Mouse (Mus musculus): ENCODE measurements around the gene Atp6v0a4. TPM values are rescaled to one million over a fixed set of nuclear protein-coding genes. Genes with fewer than 3 reads are reported as not detected.

The Atp6v0a4 gene
- 0.16 TPM for polyA plus RNA-seq (2014; fragmentation: Illumina TruSeq; extraction: RNeasy Lipid Tissue Mini Kit (QIAGEN cat#74804); ENCODE audit: low read depth, low replicate concordance)

DNA sequence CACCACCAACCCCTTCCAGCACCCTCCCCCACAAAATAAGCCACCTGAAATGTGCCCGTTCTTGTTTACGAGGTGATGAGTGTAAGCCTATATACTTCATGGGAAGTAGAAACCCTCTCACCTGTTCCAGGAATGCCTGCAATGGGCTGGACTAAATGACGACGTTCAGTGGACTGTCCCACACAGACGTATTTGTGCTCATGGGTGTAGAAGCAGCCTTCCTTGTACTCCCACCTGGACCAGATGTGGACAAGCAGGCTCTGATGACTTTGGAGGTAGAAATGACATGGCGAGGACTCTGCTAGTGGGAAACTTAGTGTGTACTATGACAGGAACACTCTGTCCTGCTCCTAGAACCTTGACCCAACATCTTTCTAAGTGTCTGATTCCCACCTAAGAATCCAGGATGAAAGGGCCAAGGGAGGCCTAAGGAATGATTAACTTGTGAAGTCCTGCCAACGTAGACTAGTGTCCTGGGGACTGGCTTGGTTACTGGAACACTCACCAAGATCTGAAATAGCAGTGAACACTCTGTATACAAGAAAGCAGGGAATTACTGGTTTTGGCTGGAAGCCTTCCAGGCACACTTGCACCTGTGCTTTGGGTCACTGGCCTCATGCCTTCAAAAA, at the start of gene Atp6v0a4:
TSS of gene Atp6v0a4 (minus strand) at position 380 of the 629 bp plus-strand sequence.

DNA sequence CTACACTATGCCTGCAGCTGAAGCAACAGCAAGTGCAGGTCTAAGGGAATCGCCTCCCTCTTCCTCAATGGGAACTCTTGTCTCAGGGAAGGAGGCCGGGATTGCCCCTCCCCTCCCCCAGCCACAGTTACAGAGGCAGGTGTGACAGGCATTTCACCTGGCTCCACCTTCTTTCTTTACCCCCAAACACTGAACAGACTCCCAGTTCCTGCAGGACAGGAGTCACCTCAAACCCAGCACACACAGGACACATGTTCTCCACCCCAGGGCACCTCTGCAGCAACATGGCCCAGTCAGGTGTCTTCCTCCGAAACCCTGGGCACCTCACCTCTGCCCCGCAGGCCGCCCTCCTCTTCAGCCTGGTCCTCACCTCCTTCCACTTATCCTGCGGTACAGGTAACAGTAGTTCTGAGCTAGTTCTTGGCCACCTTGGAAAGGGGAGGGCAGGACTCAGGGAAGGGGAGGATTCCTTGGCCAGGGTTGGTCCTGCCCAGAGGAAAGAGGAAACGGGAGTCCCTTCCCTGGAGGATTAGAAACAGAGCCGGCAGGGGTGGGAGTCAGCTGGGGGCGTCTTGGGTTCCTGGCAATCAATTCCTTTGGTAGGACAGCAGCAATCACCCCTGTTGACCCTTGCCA, 15.1 kb downstream of the Atp6v0a4 start, which contains the start of gene Tmem213:
TSS of gene Tmem213 (plus strand) at position 96 of the 636 bp plus-strand sequence.

DNA sequence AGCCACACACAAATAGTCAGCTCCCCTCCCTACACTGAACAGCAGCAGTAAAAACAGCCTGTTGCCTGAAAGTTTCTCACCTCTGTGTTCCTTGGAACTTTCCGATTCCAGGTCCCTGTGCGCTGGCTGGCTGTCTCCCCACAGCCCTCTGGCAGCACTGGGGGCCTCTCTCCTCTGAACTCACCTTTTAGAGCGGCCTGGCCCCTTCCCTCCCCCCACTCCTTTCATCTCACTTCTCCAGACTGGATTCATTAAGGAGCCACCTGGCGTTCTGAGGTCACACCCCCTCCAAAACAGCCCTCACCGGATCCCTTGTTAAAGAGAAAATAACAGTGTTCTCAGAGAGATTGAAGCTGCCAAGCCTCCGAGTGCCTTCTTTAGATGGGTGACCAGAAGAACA, 77.5 kb downstream of the Atp6v0a4 start, which contains the start of gene Svopl:
TSS of gene Svopl (minus strand) at position 159 of the 400 bp plus-strand sequence.

Other genes starting within 250 kb of the Atp6v0a4 start
- gene Svopl, start 77.6 kb downstream of the Atp6v0a4 start, polyA plus RNA-seq (2014; fragmentation: Illumina TruSeq; extraction: RNeasy Lipid Tissue Mini Kit (QIAGEN cat#74804); ENCODE audit: low read depth, low replicate concordance): not detected
- not detected for gene Tmem213, start 15.3 kb downstream of the Atp6v0a4 start, polyA plus RNA-seq (2014; fragmentation: Illumina TruSeq; extraction: RNeasy Lipid Tissue Mini Kit (QIAGEN cat#74804); ENCODE audit: low read depth, low replicate concordance)
- gene D630045J12Rik, start 129.4 kb upstream of the Atp6v0a4 start, polyA plus RNA-seq (2014; fragmentation: Illumina TruSeq; extraction: RNeasy Lipid Tissue Mini Kit (QIAGEN cat#74804); ENCODE audit: low read depth, low replicate concordance): 0.64 TPM
- gene Zc3hav1l, start 174.7 kb upstream of the Atp6v0a4 start, polyA plus RNA-seq (2014; fragmentation: Illumina TruSeq; extraction: RNeasy Lipid Tissue Mini Kit (QIAGEN cat#74804); ENCODE audit: low read depth, low replicate concordance): 0.34 TPM
- 40.3 TPM for gene Zc3hav1, start 230.0 kb upstream of the Atp6v0a4 start, polyA plus RNA-seq (2014; fragmentation: Illumina TruSeq; extraction: RNeasy Lipid Tissue Mini Kit (QIAGEN cat#74804); ENCODE audit: low read depth, low replicate concordance)

Measured in liver, adult 10 weeks (tissue).